Mouse (Mus musculus) MEL (cell line): Measurements from ENCODE around the gene Chst15.

ENCODE experiments used
- CHD2 ChIP-seq: IDR thresholded peaks from 2 replicates; pipeline ENCODE4 v1.6.1; 2011; ENCODE audit warnings: low read length, improper control_type of control experiment
- CTCF ChIP-seq, 3 experiments: IDR thresholded peaks in 2 of 3; conservative IDR thresholded peaks in 1 of 3; 2 replicates each; pipeline ENCODE4 v1.5.1; 2011 to 2012; ENCODE audit warnings: low read length in 3 of 3, low read depth in 2 of 3, mild to moderate bottlenecking in 2 of 3, improper control_type of control experiment in 1 of 3, inconsistent platforms in 1 of 3, mixed read lengths in 1 of 3, moderate library complexity in 1 of 3; ENCODE audit not compliant: control insufficient read depth in 1 of 3, insufficient read depth in 1 of 3, poor library complexity in 1 of 3, severe bottlenecking in 1 of 3
- GABPA ChIP-seq: IDR thresholded peaks from 2 replicates; pipeline ENCODE4 v1.6.1; 2012; ENCODE audit warnings: low read depth, mild to moderate bottlenecking, inconsistent platforms, low read length, improper control_type of control experiment, moderate library complexity
- GATA1 ChIP-seq: IDR thresholded peaks from 2 replicates; pipeline ENCODE4 v1.6.1; 2011; ENCODE audit warnings: low read depth, low read length, improper control_type of control experiment
- HCFC1 ChIP-seq: IDR thresholded peaks from 2 replicates; pipeline ENCODE4 v1.6.1; 2012; ENCODE audit warnings: low read depth, mild to moderate bottlenecking, inconsistent platforms, low read length, improper control_type of control experiment, moderate library complexity
- MAX ChIP-seq: IDR thresholded peaks from 2 replicates; pipeline ENCODE4 v1.6.1; 2011; ENCODE audit warnings: low read length, improper control_type of control experiment
- MYB ChIP-seq: IDR thresholded peaks from 2 replicates; pipeline ENCODE4 v1.6.1; 2011; ENCODE audit warnings: mild to moderate bottlenecking, low read depth, low read length, improper control_type of control experiment
- MYC ChIP-seq: IDR thresholded peaks from 2 replicates; pipeline ENCODE4 v1.6.1; 2011; ENCODE audit warnings: low read depth, mild to moderate bottlenecking, low read length, improper control_type of control experiment, moderate library complexity
- POLR2A ChIP-seq, 2 experiments: IDR thresholded peaks; 2 replicates each; pipeline ENCODE4 v1.6.1; 2011 to 2012; ENCODE audit warnings: low read length in 2 of 2, mild to moderate bottlenecking in 2 of 2, control low read depth in 1 of 2, improper control_type of control experiment in 1 of 2, low read depth in 1 of 2, moderate library complexity in 1 of 2; ENCODE audit not compliant: control insufficient read depth in 1 of 2, insufficient read depth in 1 of 2, poor library complexity in 1 of 2
- TAL1 ChIP-seq: IDR thresholded peaks from 2 replicates; pipeline ENCODE4 v1.6.1; 2012; ENCODE audit warnings: mild to moderate bottlenecking, inconsistent platforms, low read length, moderate library complexity, mixed read lengths
- USF1 ChIP-seq: IDR thresholded peaks from 2 replicates; pipeline ENCODE4 v1.6.1; 2014; ENCODE audit warnings: low read depth, mild to moderate bottlenecking, inconsistent platforms, low read length, improper control_type of control experiment, moderate library complexity

- TF ChIP-seq MYB = no peak
- TF ChIP-seq GATA1 = no peak
- no peak for TF ChIP-seq GABPA
- TF ChIP-seq TAL1 = no peak
- TF ChIP-seq POLR2A (IDR thresholded peaks at IDR 0.05; ENCODE audit: control insufficient read depth in 1 of 2, insufficient read depth in 1 of 2, low read depth in 1 of 2, low read length in 2 of 2, poor library complexity in 1 of 2) = no peak
- no peak for TF ChIP-seq CTCF (IDR thresholded peaks at IDR 0.05 in 2 of 3, conservative IDR thresholded peaks at IDR 0.05 in 1 of 3; ENCODE audit: control insufficient read depth in 1 of 3, insufficient read depth in 1 of 3, low read depth in 2 of 3, low read length in 3 of 3, poor library complexity in 1 of 3, severe bottlenecking in 1 of 3)
- no peak for TF ChIP-seq HCFC1
- no peak for TF ChIP-seq USF1
- no peak for TF ChIP-seq MAX
- TF ChIP-seq CHD2 = no peak
- TF ChIP-seq MYC = no peak
Measured at GRCm38 (mm10) chr7:132264763-132265162, 52.3 kb downstream of the Chst15 start.
